Comparison of ENCODE assay signal across 15 mouse cellular contexts in the genomic region with DNA sequence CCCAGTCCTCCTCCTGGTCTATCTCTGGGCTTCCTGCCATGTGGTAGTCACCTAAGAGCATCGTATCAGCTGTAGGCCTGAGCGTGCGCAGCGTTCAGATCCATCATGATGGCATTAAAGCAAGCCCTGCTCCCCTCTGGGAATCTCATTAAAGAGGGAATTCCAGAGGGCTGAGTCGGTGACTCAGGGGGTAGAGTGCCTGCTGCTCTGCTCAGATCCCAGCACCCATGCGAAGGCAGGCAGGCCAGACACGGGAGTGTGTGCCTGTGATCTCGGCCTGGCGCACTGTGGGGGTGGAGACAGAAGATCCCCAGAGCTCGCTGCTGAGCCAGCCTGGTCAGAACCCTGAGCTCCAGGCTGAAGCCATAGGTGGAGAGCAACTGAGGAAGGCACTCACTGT. TPM values are rescaled to one million over a fixed set of nuclear protein-coding genes. Genes with fewer than 3 reads are reported as not detected.
DNase-seq lines count a peak whose midpoint lies in the region; ATAC-seq and TF ChIP-seq lines count a peak whose summit lies in the region.
"Had no signal": no experiment of that assay in that cellular context is flagged by ENCODE, and none has a peak within 500 bp of the region (broad histone marks: within the 10 kb centered on the region; RNA-seq: fewer than 3 reads in every experiment).

No protein-coding gene starts in this region.

- H3K4me1 ChIP-seq in cerebellum, adult 2 months (ENCODE audit: control insufficient read depth, insufficient read depth, low read length) = peaks cover 19% of the 10 kb centered on the region
- no peaks in the 10 kb centered on the region; the same call in 1 of the 2 replicates for H3K4me1 ChIP-seq in intestine, embryonic 14.5 days (replicated peaks; ENCODE audit: control insufficient read depth, insufficient read depth, low read length)
- no peaks in the 10 kb centered on the region for H3K4me1 ChIP-seq in intestine, postnatal 0 days (replicated peaks; ENCODE audit: control insufficient read depth, insufficient read depth, low read length)
- H3K4me1 ChIP-seq in intestine, embryonic 16.5 days (ENCODE audit: control insufficient read depth, insufficient read depth, low read length) = no peaks in the 10 kb centered on the region
- no peaks in the 10 kb centered on the region for H3K4me1 ChIP-seq in stomach, postnatal 0 days (replicated peaks; ENCODE audit: control insufficient read depth, insufficient read depth)

- H3K9me3 ChIP-seq in intestine, embryonic 14.5 days (ENCODE audit: control insufficient read depth, low read length) = no peaks in the 10 kb centered on the region
- H3K9me3 ChIP-seq in intestine, postnatal 0 days (ENCODE audit: control insufficient read depth) = no peaks in the 10 kb centered on the region
- no peaks in the 10 kb centered on the region for H3K9me3 ChIP-seq in intestine, embryonic 16.5 days (ENCODE audit: control insufficient read depth, low read length)
- no peaks in the 10 kb centered on the region for H3K9me3 ChIP-seq in stomach, postnatal 0 days (ENCODE audit: control insufficient read depth, low read length)
- H3K9me3 ChIP-seq: hindbrain, embryonic 13.5 days; limb, embryonic 12.5 days had no signal

- TF ChIP-seq POLR2A in cerebellum, adult 2 months (IDR thresholded peaks at IDR 0.05; ENCODE audit: borderline replicate concordance, insufficient read depth, low read length) = no peak

- H3K4me3 ChIP-seq in cerebellum, adult 2 months (replicated peaks; ENCODE audit: insufficient read depth, low read depth, low read length) = no peak overlapping the region
- H3K4me3 ChIP-seq in intestine, embryonic 14.5 days (ENCODE audit: low read depth, low read length) = no peak overlapping the region
- no peak overlapping the region for H3K4me3 ChIP-seq in intestine, postnatal 0 days (ENCODE audit: low read depth, low read length)
- H3K4me3 ChIP-seq in intestine, embryonic 16.5 days (ENCODE audit: low read length) = no peak overlapping the region
- H3K4me3 ChIP-seq in stomach, postnatal 0 days (ENCODE audit: low read depth, low read length) = no peak overlapping the region
- H3K4me3 ChIP-seq: erythroblast, embryonic 14.5 days; heart, adult 2 months; hindbrain, embryonic 13.5 days; limb, embryonic 12.5 days had no signal

- H3K36me3 ChIP-seq in intestine, embryonic 14.5 days (ENCODE audit: control insufficient read depth, insufficient read depth, low read length) = peaks cover 6% of the 10 kb centered on the region; the same call in 1 of the 2 replicates
- H3K36me3 ChIP-seq in intestine, postnatal 0 days (ENCODE audit: control insufficient read depth, insufficient read depth) = peaks cover 64% of the 10 kb centered on the region
- H3K36me3 ChIP-seq in intestine, embryonic 16.5 days (ENCODE audit: control insufficient read depth, insufficient read depth, low read length) = peaks cover 8% of the 10 kb centered on the region
- H3K36me3 ChIP-seq in stomach, postnatal 0 days (ENCODE audit: control insufficient read depth, insufficient read depth, low read length) = peaks cover 10% of the 10 kb centered on the region
- H3K36me3 ChIP-seq: limb, embryonic 12.5 days had no signal

- no peaks in the 10 kb centered on the region for H3K27me3 ChIP-seq in cerebellum, adult 2 months (ENCODE audit: control insufficient read depth, insufficient read depth, low read length)
- H3K27me3 ChIP-seq in intestine, embryonic 14.5 days (replicated peaks; ENCODE audit: control insufficient read depth, insufficient read depth, low read length) = no peaks in the 10 kb centered on the region
- no peaks in the 10 kb centered on the region for H3K27me3 ChIP-seq in intestine, postnatal 0 days (replicated peaks; ENCODE audit: control insufficient read depth, insufficient read depth, low read length)
- no peaks in the 10 kb centered on the region for H3K27me3 ChIP-seq in intestine, embryonic 16.5 days (replicated peaks; ENCODE audit: control insufficient read depth, insufficient read depth, low read length)
- H3K27me3 ChIP-seq in stomach, postnatal 0 days (ENCODE audit: control insufficient read depth, insufficient read depth, low read length) = no peaks in the 10 kb centered on the region
- H3K27me3 ChIP-seq: hindbrain, embryonic 13.5 days had no signal

- H3K27ac ChIP-seq in cerebellum, adult 2 months (ENCODE audit: insufficient read depth, low read length) = peak overlapping the region; percentile 1; the same call in 1 of the 2 replicates
- 0 out of 2 replicates have a peak overlapping the region, but pooled peaks have one; percentile 38 for H3K27ac ChIP-seq in intestine, embryonic 14.5 days (ENCODE audit: low read depth)
- H3K27ac ChIP-seq in intestine, postnatal 0 days (ENCODE audit: low read depth, low read length) = no peak overlapping the region
- no peak overlapping the region for H3K27ac ChIP-seq in intestine, embryonic 16.5 days (ENCODE audit: low read length)
- no peak overlapping the region for H3K27ac ChIP-seq in stomach, postnatal 0 days (replicated peaks)
- H3K27ac ChIP-seq: heart, adult 2 months; hindbrain, embryonic 13.5 days; limb, embryonic 12.5 days had no signal

- TF ChIP-seq CTCF in cerebellum, adult 2 months (IDR thresholded peaks at IDR 0.05; ENCODE audit: borderline replicate concordance, insufficient read depth, low read depth, low read length) = no peak
- no peak for TF ChIP-seq CTCF in intestine, postnatal 0 days (IDR thresholded peaks at IDR 0.05; ENCODE audit: low read depth)
- no peak for TF ChIP-seq CTCF in stomach, postnatal 0 days (IDR thresholded peaks at IDR 0.05; ENCODE audit: low read depth)

- TF ChIP-seq EP300 in stomach, postnatal 0 days (optimal IDR thresholded peaks at IDR 0.05) = no peak

- 13% methylated on average over 10 of the region's 10 CpGs for WGBS in cerebellum, adult 2 months
- 15% methylated on average over 10 of the region's 10 CpGs for WGBS in intestine, embryonic 14.5 days
- 37% methylated on average over 10 of the region's 10 CpGs for WGBS in intestine, postnatal 0 days
- 32% methylated on average over 10 of the region's 10 CpGs for WGBS in intestine, embryonic 16.5 days
- 30% methylated on average over 10 of the region's 10 CpGs for WGBS in stomach, postnatal 0 days

- H3K9ac ChIP-seq in intestine, embryonic 14.5 days (ENCODE audit: low read length) = no peak overlapping the region
- H3K9ac ChIP-seq in intestine, postnatal 0 days (ENCODE audit: low read depth, low read length) = no peak overlapping the region
- no peak overlapping the region for H3K9ac ChIP-seq in intestine, embryonic 16.5 days (ENCODE audit: low read depth, low read length)
- no peak overlapping the region for H3K9ac ChIP-seq in stomach, postnatal 0 days (ENCODE audit: low read length)
- H3K9ac ChIP-seq: hindbrain, embryonic 13.5 days; limb, embryonic 12.5 days had no signal

- ATAC-seq in intestine, embryonic 14.5 days (replicated peaks; ENCODE audit: low FRiP score, low TSS enrichment, low read depth) = no peak
- ATAC-seq in intestine, postnatal 0 days = no peak
- ATAC-seq in intestine, embryonic 16.5 days = peak; percentile 36
- ATAC-seq in stomach, postnatal 0 days (ENCODE audit: low FRiP score, low TSS enrichment) = no peak

- H3K4me2 ChIP-seq in intestine, embryonic 14.5 days (ENCODE audit: low read length) = no peak overlapping the region
- no peak overlapping the region for H3K4me2 ChIP-seq in intestine, postnatal 0 days (replicated peaks; ENCODE audit: low read depth)
- no peak overlapping the region for H3K4me2 ChIP-seq in intestine, embryonic 16.5 days (ENCODE audit: low read depth, low read length)
- H3K4me2 ChIP-seq in stomach, postnatal 0 days (replicated peaks; ENCODE audit: low read depth) = no peak overlapping the region
- H3K4me2 ChIP-seq: hindbrain, embryonic 13.5 days; limb, embryonic 12.5 days had no signal

- peak; percentile 44 to 47 for DNase-seq in cerebellum, adult 2 months
- DNase-seq in cerebellum, postnatal 10 days = no peak
- DNase-seq in intestine, embryonic 14.5 days (ENCODE audit: low spot score) = no peak
- DNase-seq in adrenal gland, adult 8-10 months = peak; percentile 37
- DNase-seq in stomach, postnatal 0 days (ENCODE audit: low spot score) = no peak
- no peak for DNase-seq in urinary bladder, adult 18-20 months (ENCODE audit: low spot score in 2 of 2)
- DNase-seq: heart, adult 2 months; kidney, adult 8-10 months; lung, adult 18-20 months; spleen, adult 18-20 months had no signal

RNA-seq across cellular contexts. Expression of gene Pebp1, which starts 39.1 kb away (rescaled TPM):
- 792 and 833 TPM in 2 replicates for polyA plus RNA-seq in cerebellum, adult 2 months (2012; rRNA removed)
- 747 and 803 TPM in 2 replicates for polyA plus RNA-seq in intestine, embryonic 14.5 days (2014; fragmentation: Nextera tagmentation; extraction: Ambion mirVana)
- 258 and 267 TPM in 2 replicates for polyA plus RNA-seq in intestine, postnatal 0 days (2015; fragmentation: Nextera tagmentation; extraction: Ambion mirVana)
- total RNA-seq in adrenal gland, adult 8-10 months (2022) = 1,000 to 10,000 TPM; 1,354 to 1,788 (median 1,543) TPM
- 636 and 699 TPM in 2 replicates for polyA plus RNA-seq in intestine, embryonic 16.5 days (2015; fragmentation: Nextera tagmentation; extraction: Ambion mirVana)
- polyA plus RNA-seq in stomach, postnatal 0 days (2015; fragmentation: Nextera tagmentation; extraction: Ambion mirVana) = 394 and 400 TPM in 2 replicates

Comparison
In these comparisons a context has a peak if more than half of its experiments do, and no peak if none do; other contexts are left out.
1. DNase-seq: peak in cerebellum, adult 2 months (2 of 2) and adrenal gland, adult 8-10 months (single experiment); none in cerebellum, postnatal 10 days (0 of 2), intestine, embryonic 14.5 days (single experiment), stomach, postnatal 0 days (single experiment) and urinary bladder, adult 18-20 months (0 of 2).
2. H3K27ac ChIP-seq: peak in cerebellum, adult 2 months (single experiment) and intestine, embryonic 14.5 days (single experiment); none in intestine, postnatal 0 days (single experiment), intestine, embryonic 16.5 days (single experiment) and stomach, postnatal 0 days (single experiment).